Mouse (Mus musculus): ENCODE data around the gene Ap1m2. TPM values are rescaled to one million over a fixed set of nuclear protein-coding genes. Genes with fewer than 3 reads are reported as not detected.
"Not testable (repeated sequence)": the region's sequence is repeated elsewhere in the genome, so short reads cannot be mapped to it uniquely, and the experiment has no call there.

Ap1m2 gene
- polyA plus RNA-seq, 1 experiment: not detected

DNA sequence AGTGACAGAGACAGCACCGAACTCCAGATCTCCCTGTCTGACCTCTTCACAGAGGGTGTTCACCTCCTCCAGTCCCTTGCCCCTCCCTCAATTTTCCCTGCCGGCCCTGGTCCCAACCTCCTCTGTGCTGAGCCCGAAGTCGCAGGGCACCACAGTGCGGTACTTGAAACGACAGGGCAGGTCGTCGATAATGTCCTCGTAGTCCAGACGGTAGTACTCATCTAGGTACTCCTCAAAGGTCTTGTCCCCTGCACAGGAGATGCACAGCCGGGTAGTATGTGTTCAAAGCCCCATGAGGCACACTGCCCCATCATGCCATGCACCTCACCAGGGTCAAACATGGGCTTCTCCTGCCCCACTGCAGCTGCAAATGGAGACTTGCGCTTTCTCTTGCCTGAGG is 36.4 kb downstream of the Ap1m2 start:
- no peak overlapping the region for H3K4me3 ChIP-seq (ENCODE audit: insufficient read depth, poor library complexity, severe bottlenecking)
- H3K36me3 ChIP-seq (ENCODE audit: control insufficient read depth, insufficient read depth): peaks cover 82% of the 10 kb centered on the region
- H3K27me3 ChIP-seq (ENCODE audit: control insufficient read depth, insufficient read depth, insufficient read length): no peaks in the 10 kb centered on the region
- no peak overlapping the region for H3ac ChIP-seq (ENCODE audit: control insufficient read depth, insufficient read length, low read depth)
- H3K79me2 ChIP-seq (ENCODE audit: control insufficient read depth, insufficient read depth): no peaks in the 10 kb centered on the region
- no peak for TF ChIP-seq CTCF (IDR thresholded peaks at IDR 0.05; ENCODE audit: control insufficient read depth, insufficient read depth, insufficient read length)
- TF ChIP-seq MYOG (IDR thresholded peaks at IDR 0.05; ENCODE audit: control insufficient read depth, extremely low read depth, insufficient read length): no peak
- TF ChIP-seq FOSL1 (IDR thresholded peaks at IDR 0.05; ENCODE audit: insufficient read depth, low read length, poor library complexity, severe bottlenecking): no peak
- no peak for TF ChIP-seq MAX (IDR thresholded peaks at IDR 0.05)
- TF ChIP-seq MYOD1 (IDR thresholded peaks at IDR 0.05; ENCODE audit: control insufficient read depth, insufficient read length, low read depth): no peak
- no peak for TF ChIP-seq USF1 (IDR thresholded peaks at IDR 0.05; ENCODE audit: low read depth)
- no peak for TF ChIP-seq CEBPB (IDR thresholded peaks at IDR 0.05; ENCODE audit: low read depth)
- H3K79me3 ChIP-seq (ENCODE audit: low read depth): peaks cover 1% of the 10 kb centered on the region

- TF ChIP-seq MYOD1 (IDR thresholded peaks at IDR 0.05; ENCODE audit: control insufficient read depth, insufficient read length, low read depth): no peak
- Histone ChIP-seq H3ac (ENCODE audit: control insufficient read depth, insufficient read length, low read depth) (no peak overlapping the region), H3K79me3 (ENCODE audit: low read depth) (peaks cover 1% of the 10 kb centered on the region), H3K4me3 (ENCODE audit: insufficient read depth, poor library complexity, severe bottlenecking) (no peak overlapping the region), H3K79me2 (ENCODE audit: control insufficient read depth, insufficient read depth) (no peaks in the 10 kb centered on the region), H3K27me3 (ENCODE audit: control insufficient read depth, insufficient read depth, insufficient read length) (no peaks in the 10 kb centered on the region), H3K36me3 (ENCODE audit: control insufficient read depth, insufficient read depth) (peaks cover 83% of the 10 kb centered on the region)
These were observed 37.0 kb downstream of the Ap1m2 start for GRCm38 (mm10) chr9:21275013-21275710.

DNA sequence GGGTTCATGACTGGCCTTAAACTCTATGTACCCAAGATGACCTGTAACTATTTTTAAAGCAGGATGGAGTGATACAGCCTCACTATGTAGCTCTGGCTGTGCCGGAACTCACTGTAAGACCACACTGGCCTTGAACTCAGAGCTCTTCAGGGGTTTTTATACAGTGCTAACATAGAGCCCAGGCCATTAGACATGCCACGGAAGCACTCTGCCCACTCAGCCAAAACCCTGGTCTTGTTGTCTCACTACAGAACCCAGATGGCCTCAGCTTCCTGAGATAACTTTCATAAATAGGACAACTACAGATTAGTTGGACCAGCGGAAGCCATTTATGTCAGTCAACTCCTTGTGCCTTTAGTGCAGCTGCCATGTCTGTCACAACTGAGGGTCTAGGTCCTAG is 37.8 kb downstream of the Ap1m2 start:
- Histone ChIP-seq H3K4me3 (ENCODE audit: insufficient read depth, poor library complexity, severe bottlenecking) (no peak overlapping the region), H3K79me2 (ENCODE audit: control insufficient read depth, insufficient read depth) (no peaks in the 10 kb centered on the region), H3K36me3 (ENCODE audit: control insufficient read depth, insufficient read depth) (peaks cover 80% of the 10 kb centered on the region), H3K79me3 (ENCODE audit: low read depth) (peaks cover 1% of the 10 kb centered on the region), H3K27me3 (ENCODE audit: control insufficient read depth, insufficient read depth, insufficient read length) (no peaks in the 10 kb centered on the region), H3ac (ENCODE audit: control insufficient read depth, insufficient read length, low read depth) (no peak overlapping the region)
- TF ChIP-seq CEBPB (IDR thresholded peaks at IDR 0.05; ENCODE audit: low read depth) (no peak), MYOG (IDR thresholded peaks at IDR 0.05; ENCODE audit: control insufficient read depth, extremely low read depth, insufficient read length) (no peak), MYOD1 (IDR thresholded peaks at IDR 0.05; ENCODE audit: control insufficient read depth, insufficient read length, low read depth) (no peak), USF1 (IDR thresholded peaks at IDR 0.05; ENCODE audit: low read depth) (no peak), FOSL1 (IDR thresholded peaks at IDR 0.05; ENCODE audit: insufficient read depth, low read length, poor library complexity, severe bottlenecking) (no peak), CTCF (IDR thresholded peaks at IDR 0.05; ENCODE audit: control insufficient read depth, insufficient read depth, insufficient read length) (no peak), MAX (IDR thresholded peaks at IDR 0.05) (no peak)

DNA sequence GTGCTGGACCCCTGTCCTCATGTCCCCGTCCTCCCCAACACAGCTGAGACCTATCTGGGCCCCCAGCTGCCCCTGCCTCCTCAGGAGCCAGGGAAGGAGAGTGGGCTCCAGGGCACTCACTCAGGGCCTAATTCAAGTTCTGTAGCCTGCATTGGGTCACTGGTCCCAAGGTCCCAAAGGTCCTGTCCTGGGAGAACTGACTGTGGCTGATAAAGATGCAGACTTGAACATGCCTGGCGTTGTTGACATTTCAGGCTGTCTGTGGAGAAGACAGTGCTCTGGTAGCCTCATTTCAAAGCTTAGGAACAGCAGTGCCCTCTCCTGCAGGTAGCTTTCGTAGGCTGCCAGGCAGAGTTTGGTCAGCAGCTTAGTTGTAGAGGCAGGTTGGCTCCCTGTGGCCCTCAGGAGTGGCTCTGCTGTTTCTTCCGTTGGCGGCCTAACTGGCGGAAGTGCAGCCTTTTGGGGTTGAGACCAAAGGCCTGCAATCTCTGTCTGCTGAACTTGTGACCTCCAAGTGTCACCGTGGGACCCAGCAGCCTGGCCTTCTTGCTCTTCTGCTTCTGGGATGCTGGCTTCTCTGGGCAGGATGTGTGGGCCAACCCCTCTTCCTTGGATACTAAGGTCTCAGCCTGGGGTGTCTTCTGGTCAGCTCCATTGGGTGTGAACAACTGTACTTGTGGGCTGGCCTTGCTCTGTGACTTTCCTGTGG is 38.5 kb downstream of the Ap1m2 start:
- Histone ChIP-seq H3K79me3 (ENCODE audit: low read depth) (peaks cover 1% of the 10 kb centered on the region), H3K79me2 (ENCODE audit: control insufficient read depth, insufficient read depth) (no peaks in the 10 kb centered on the region), H3ac (ENCODE audit: control insufficient read depth, insufficient read length, low read depth) (no peak overlapping the region), H3K4me3 (ENCODE audit: insufficient read depth, poor library complexity, severe bottlenecking) (no peak overlapping the region), H3K36me3 (ENCODE audit: control insufficient read depth, insufficient read depth) (peaks cover 80% of the 10 kb centered on the region), H3K27me3 (ENCODE audit: control insufficient read depth, insufficient read depth, insufficient read length) (no peaks in the 10 kb centered on the region)
- no peak for TF ChIP-seq FOSL1 (IDR thresholded peaks at IDR 0.05; ENCODE audit: insufficient read depth, low read length, poor library complexity, severe bottlenecking)
- no peak for TF ChIP-seq CEBPB (IDR thresholded peaks at IDR 0.05; ENCODE audit: low read depth)
- no peak for TF ChIP-seq MYOG (IDR thresholded peaks at IDR 0.05; ENCODE audit: control insufficient read depth, extremely low read depth, insufficient read length)
- no peak for TF ChIP-seq MYOD1 (IDR thresholded peaks at IDR 0.05; ENCODE audit: control insufficient read depth, insufficient read length, low read depth)
- TF ChIP-seq CTCF (IDR thresholded peaks at IDR 0.05; ENCODE audit: control insufficient read depth, insufficient read depth, insufficient read length): no peak
- no peak for TF ChIP-seq USF1 (IDR thresholded peaks at IDR 0.05; ENCODE audit: low read depth)
- TF ChIP-seq MAX (IDR thresholded peaks at IDR 0.05): no peak

DNA sequence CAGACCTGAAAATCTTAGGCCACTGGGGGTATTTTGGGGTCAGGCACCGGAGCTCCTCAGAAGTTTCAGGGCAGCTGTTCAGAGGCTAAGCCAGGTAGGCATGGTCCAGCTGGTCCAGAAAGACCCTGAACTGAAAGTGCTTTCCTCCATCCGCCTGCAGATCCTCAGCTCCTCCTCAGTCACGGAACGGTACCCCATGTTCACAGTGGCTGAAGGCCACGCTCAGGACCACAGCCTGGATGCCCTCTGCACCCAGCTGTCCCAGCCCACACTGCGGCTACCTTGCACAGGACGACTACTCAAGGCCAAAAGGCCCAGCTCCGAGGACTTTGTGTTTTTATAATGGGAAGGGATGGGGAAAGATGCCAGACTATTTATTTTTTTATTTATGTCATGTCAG is 39.0 kb downstream of the Ap1m2 start:
- Histone ChIP-seq H3ac (ENCODE audit: control insufficient read depth, insufficient read length, low read depth) (no peak overlapping the region), H3K79me3 (ENCODE audit: low read depth) (peaks cover 1% of the 10 kb centered on the region), H3K79me2 (ENCODE audit: control insufficient read depth, insufficient read depth) (no peaks in the 10 kb centered on the region), H3K27me3 (ENCODE audit: control insufficient read depth, insufficient read depth, insufficient read length) (no peaks in the 10 kb centered on the region), H3K4me3 (ENCODE audit: insufficient read depth, poor library complexity, severe bottlenecking) (no peak overlapping the region), H3K36me3 (ENCODE audit: control insufficient read depth, insufficient read depth) (peaks cover 79% of the 10 kb centered on the region)
- TF ChIP-seq CTCF (IDR thresholded peaks at IDR 0.05; ENCODE audit: control insufficient read depth, insufficient read depth, insufficient read length) (no peak), MAX (IDR thresholded peaks at IDR 0.05) (no peak), CEBPB (IDR thresholded peaks at IDR 0.05; ENCODE audit: low read depth) (no peak), USF1 (IDR thresholded peaks at IDR 0.05; ENCODE audit: low read depth) (no peak), MYOG (IDR thresholded peaks at IDR 0.05; ENCODE audit: control insufficient read depth, extremely low read depth, insufficient read length) (no peak)

- Histone ChIP-seq H3K79me2 (ENCODE audit: control insufficient read depth, insufficient read depth) (no peaks in the 10 kb centered on the region), H3ac (ENCODE audit: control insufficient read depth, insufficient read length, low read depth) (no peak overlapping the region), H3K36me3 (ENCODE audit: control insufficient read depth, insufficient read depth) (peaks cover 74% of the 10 kb centered on the region), H3K4me3 (ENCODE audit: insufficient read depth, poor library complexity, severe bottlenecking) (no peak overlapping the region), H3K27me3 (ENCODE audit: control insufficient read depth, insufficient read depth, insufficient read length) (no peaks in the 10 kb centered on the region), H3K79me3 (ENCODE audit: low read depth) (no peaks in the 10 kb centered on the region)
- no peak for TF ChIP-seq MAX (IDR thresholded peaks at IDR 0.05)
- TF ChIP-seq USF1 (IDR thresholded peaks at IDR 0.05; ENCODE audit: low read depth): no peak
- no peak for TF ChIP-seq MYOD1 (IDR thresholded peaks at IDR 0.05; ENCODE audit: control insufficient read depth, insufficient read length, low read depth)
- no peak for TF ChIP-seq MYOG (IDR thresholded peaks at IDR 0.05; ENCODE audit: control insufficient read depth, extremely low read depth, insufficient read length)
- no peak for TF ChIP-seq FOSL1 (IDR thresholded peaks at IDR 0.05; ENCODE audit: insufficient read depth, low read length, poor library complexity, severe bottlenecking)
- no peak for TF ChIP-seq CEBPB (IDR thresholded peaks at IDR 0.05; ENCODE audit: low read depth)
- no peak for TF ChIP-seq CTCF (IDR thresholded peaks at IDR 0.05; ENCODE audit: control insufficient read depth, insufficient read depth, insufficient read length)
These were observed 39.7 kb downstream of the Ap1m2 start for GRCm38 (mm10) chr9:21272391-21272790.

- Histone ChIP-seq H3K36me3 (ENCODE audit: control insufficient read depth, insufficient read depth) (peaks cover 47% of the 10 kb centered on the region), H3K79me2 (ENCODE audit: control insufficient read depth, insufficient read depth) (peaks cover 14% of the 10 kb centered on the region)
- not testable (repeated sequence) for H3ac ChIP-seq (ENCODE audit: control insufficient read depth, insufficient read length, low read depth); H3K27me3 ChIP-seq (ENCODE audit: control insufficient read depth, insufficient read depth, insufficient read length); H3K4me3 ChIP-seq (ENCODE audit: insufficient read depth, poor library complexity, severe bottlenecking); H3K79me3 ChIP-seq (ENCODE audit: low read depth)
These were observed 42.5 kb downstream of the Ap1m2 start for GRCm38 (mm10) chr9:21269590-21269989.
